Mouse (Mus musculus) CH12.LX (cell line): Measurements from ENCODE around the gene Fdxacb1. TPM values are rescaled to one million over a fixed set of nuclear protein-coding genes. Genes with fewer than 3 reads are reported as not detected.

Experiments used
- DNase-seq: peaks from one replicate; pipeline ENCODE4 v3.0.0-alpha.2; 2013; ENCODE audit errors: extremely low read depth
- H3K27ac ChIP-seq: 2 replicates; pipeline ENCODE4 v1.5.1; 2012; ENCODE audit warnings: low read depth, mild to moderate bottlenecking, control low read depth, moderate library complexity; ENCODE audit not compliant: insufficient read depth
- H3K27me3 ChIP-seq: replicated peaks from 2 replicates; pipeline ENCODE3; 2012; ENCODE audit warnings: inconsistent platforms
- H3K36me3 ChIP-seq, 2 experiments: replicated peaks in 1 of 2; 2 replicates each; pipeline versions ENCODE3 to v1.6.1; 2012; ENCODE audit warnings: inconsistent platforms in 1 of 2, low read length in 1 of 2, mild to moderate bottlenecking in 1 of 2, mixed read lengths in 1 of 2, moderate library complexity in 1 of 2; ENCODE audit not compliant: control insufficient read depth in 1 of 2, insufficient read depth in 1 of 2
- H3K4me1 ChIP-seq, 2 experiments: 2 replicates each; pipeline ENCODE4 v1.6.1; 2012; ENCODE audit warnings: inconsistent platforms in 1 of 2, moderate library complexity in 1 of 2; ENCODE audit not compliant: insufficient read depth in 2 of 2, control insufficient read depth in 1 of 2
- H3K4me2 ChIP-seq: 2 replicates; pipeline ENCODE4 v1.6.1; 2012; ENCODE audit warnings: low read depth, mild to moderate bottlenecking, control low read depth; ENCODE audit not compliant: poor library complexity, insufficient read depth, severe bottlenecking
- H3K4me3 ChIP-seq, 3 experiments: fragments of 150-350 bp in 1 of 3; sonication (generic) in 1 of 3; replicated peaks in 1 of 3; 2 replicates each; pipeline versions ENCODE3 to v1.5.1; 2011 to 2012; ENCODE audit warnings: low read depth in 2 of 3, low read length in 2 of 3, mild to moderate bottlenecking in 2 of 3, moderate library complexity in 2 of 3, control low read depth in 1 of 3, improper control_type of control experiment in 1 of 3, inconsistent platforms in 1 of 3, mixed read lengths in 1 of 3; ENCODE audit not compliant: poor library complexity in 1 of 3
- H3K79me2 ChIP-seq: replicated peaks from 2 replicates; pipeline ENCODE4 v1.6.1; 2012; ENCODE audit warnings: mild to moderate bottlenecking, moderate library complexity; ENCODE audit not compliant: control insufficient read depth, poor library complexity, insufficient read depth, severe bottlenecking; ENCODE audit errors: extremely low read depth
- H3K9ac ChIP-seq: 2 replicates; pipeline ENCODE4 v1.6.1; 2012; ENCODE audit warnings: low read depth, mild to moderate bottlenecking, control low read depth, moderate library complexity; ENCODE audit not compliant: insufficient read depth
- H3K9me3 ChIP-seq: replicated peaks from 2 replicates; pipeline ENCODE3; 2012; ENCODE audit warnings: low read length, inconsistent platforms, mixed read lengths
- BHLHE40 ChIP-seq: IDR thresholded peaks from 2 replicates; pipeline ENCODE4 v1.6.1; 2011; ENCODE audit warnings: mild to moderate bottlenecking, low read depth, low read length, improper control_type of control experiment
- CHD1 ChIP-seq: IDR thresholded peaks from 2 replicates; pipeline ENCODE4 v1.6.1; 2012; ENCODE audit warnings: low read depth, low read length, improper control_type of control experiment, inconsistent platforms
- CHD2 ChIP-seq: IDR thresholded peaks from 2 replicates; pipeline ENCODE4 v1.6.1; 2011; ENCODE audit warnings: low read length, improper control_type of control experiment
- CTCF ChIP-seq, 2 experiments: IDR thresholded peaks in 1 of 2; conservative IDR thresholded peaks in 1 of 2; 2 replicates each; pipeline ENCODE4 v1.5.1; 2011 to 2012; ENCODE audit warnings: low read depth in 2 of 2, low read length in 2 of 2, improper control_type of control experiment in 1 of 2, inconsistent platforms in 1 of 2, mild to moderate bottlenecking in 1 of 2, moderate library complexity in 1 of 2
- E2F4 ChIP-seq: IDR thresholded peaks from 2 replicates; pipeline ENCODE4 v1.6.1; 2011; ENCODE audit warnings: low read depth, low read length, improper control_type of control experiment; ENCODE audit not compliant: insufficient replicate concordance
- EP300 ChIP-seq: IDR thresholded peaks from 2 replicates; pipeline ENCODE4 v1.6.1; 2011; ENCODE audit warnings: low read length, improper control_type of control experiment
- ETS1 ChIP-seq: conservative IDR thresholded peaks from 2 replicates; pipeline ENCODE4 v1.6.1; 2012; ENCODE audit warnings: low read depth, mild to moderate bottlenecking, inconsistent platforms, low read length, improper control_type of control experiment, moderate library complexity
- HCFC1 ChIP-seq: IDR thresholded peaks from 2 replicates; pipeline ENCODE4 v1.6.1; 2012; ENCODE audit warnings: low read depth, mild to moderate bottlenecking, inconsistent platforms, low read length, improper control_type of control experiment
- IRF4 ChIP-seq: IDR thresholded peaks from 2 replicates; pipeline ENCODE4 v1.6.1; 2014; ENCODE audit warnings: low read depth, mild to moderate bottlenecking, inconsistent platforms, low read length, improper control_type of control experiment
- JUN ChIP-seq: IDR thresholded peaks from 2 replicates; pipeline ENCODE4 v1.6.1; 2011; ENCODE audit warnings: low read depth, mild to moderate bottlenecking, low read length, improper control_type of control experiment, moderate library complexity; ENCODE audit not compliant: insufficient read depth
- JUND ChIP-seq: conservative IDR thresholded peaks from 2 replicates; pipeline ENCODE4 v1.6.1; 2011; ENCODE audit warnings: low read depth, low read length, improper control_type of control experiment
- MAFK ChIP-seq: IDR thresholded peaks from 2 replicates; pipeline ENCODE4 v1.6.1; 2011; ENCODE audit warnings: low read length, improper control_type of control experiment; ENCODE audit not compliant: insufficient replicate concordance
- MAZ ChIP-seq: IDR thresholded peaks from 2 replicates; pipeline ENCODE4 v1.6.1; 2012; ENCODE audit warnings: low read depth, mild to moderate bottlenecking, inconsistent platforms, low read length, improper control_type of control experiment, moderate library complexity
- MEF2A ChIP-seq: IDR thresholded peaks from 2 replicates; pipeline ENCODE4 v1.6.1; 2014; ENCODE audit warnings: low read depth, mild to moderate bottlenecking, inconsistent platforms, low read length, improper control_type of control experiment, borderline replicate concordance
- MYC ChIP-seq: IDR thresholded peaks from 2 replicates; pipeline ENCODE4 v1.6.1; 2011; ENCODE audit warnings: low read depth, mild to moderate bottlenecking, improper control_type of control experiment, low read length
- NRF1 ChIP-seq: IDR thresholded peaks from 2 replicates; pipeline ENCODE4 v1.6.1; 2014; ENCODE audit warnings: low read depth, mild to moderate bottlenecking, inconsistent platforms, low read length, improper control_type of control experiment, moderate library complexity
- PAX5 ChIP-seq: IDR thresholded peaks from 2 replicates; pipeline ENCODE4 v1.6.1; 2012; ENCODE audit warnings: low read length, inconsistent platforms, mixed read lengths
- POLR2AphosphoS2 ChIP-seq: IDR thresholded peaks from 2 replicates; pipeline ENCODE4 v1.6.1; 2011; ENCODE audit warnings: low read depth, low read length, improper control_type of control experiment
- RCOR1 ChIP-seq: conservative IDR thresholded peaks from 2 replicates; pipeline ENCODE4 v1.6.1; 2012; ENCODE audit warnings: low read depth, mild to moderate bottlenecking, inconsistent platforms, low read length, improper control_type of control experiment
- TBP ChIP-seq: conservative IDR thresholded peaks from 2 replicates; pipeline ENCODE4 v1.6.1; 2011; ENCODE audit warnings: low read depth, low read length, improper control_type of control experiment
- UBTF ChIP-seq: IDR thresholded peaks from 2 replicates; pipeline ENCODE4 v1.6.1; 2012; ENCODE audit warnings: low read depth, mild to moderate bottlenecking, inconsistent platforms, low read length, improper control_type of control experiment, moderate library complexity
- USF1 ChIP-seq: IDR thresholded peaks from 2 replicates; pipeline ENCODE4 v1.6.1; 2014; ENCODE audit warnings: low read depth, mild to moderate bottlenecking, inconsistent platforms, low read length, improper control_type of control experiment
- ZKSCAN1 ChIP-seq: IDR thresholded peaks from 2 replicates; pipeline ENCODE4 v1.6.1; 2012; ENCODE audit warnings: low read depth, inconsistent platforms, low read length, improper control_type of control experiment, borderline replicate concordance
- ZMIZ1 ChIP-seq: IDR thresholded peaks from 2 replicates; pipeline ENCODE4 v1.6.1; 2012; ENCODE audit warnings: low read depth, mild to moderate bottlenecking, inconsistent platforms, low read length, improper control_type of control experiment
- dilution Hi-C: fragments of 300-500 bp; cut with MboI; formaldehyde crosslinking; loops from 2 replicates; pipeline ENCODE4 v1.14.3; 2020; ENCODE audit warnings: low sequenced_read_pairs; ENCODE audit not compliant: extremely low pct_unique_long_range_greater_than_20kb, extremely low pct_ligation_motif_present
- in situ Hi-C: fragments of 300-500 bp; cut with MboI; formaldehyde crosslinking; loops from 3 replicates; pipeline ENCODE4 v1.14.3; 2019; ENCODE audit warnings: low sequenced_read_pairs, low pct_ligation_motif_present, low pct_unique_long_range_greater_than_20kb, mixed read lengths
- polyA plus RNA-seq: library from polyadenylated mRNA; unstranded; fragments of >175 nt; gene quantifications from 2 replicates; pipeline ENCODE4 v1.2.1, GENCODE M21; 2012; ENCODE audit warnings: low read depth; ENCODE audit not compliant: insufficient read length
- total RNA-seq, 2 experiments: library from RNA; depleted of rRNA; stranded (reverse); fragments of 300-350 nt in 1 of 2; fragments of >200 nt in 1 of 2; gene quantifications; 2 replicates each; pipeline ENCODE4 v1.2.3; 2012 to 2014

Fdxacb1 gene
- total and polyA plus RNA-seq, 3 experiments = 5.6 to 9.5 (median 8.5) TPM

- H3K36me3 ChIP-seq = peaks cover 26 to 82% of the 10 kb centered on the region in 2 experiments
- DNase-seq = no peak
- H3K9me3 ChIP-seq = no peaks in the 10 kb centered on the region
- TF ChIP-seq MYC = no peak
- TF ChIP-seq JUND = no peak
- no peak for TF ChIP-seq TBP
- no peak for TF ChIP-seq HCFC1
- TF ChIP-seq MAZ = no peak
- no peak for TF ChIP-seq MAFK
- no peak for TF ChIP-seq POLR2AphosphoS2
- TF ChIP-seq E2F4 = no peak
- no peak for TF ChIP-seq CHD1
- no peak for TF ChIP-seq USF1
- no peak for TF ChIP-seq RCOR1
- TF ChIP-seq MEF2A = no peak
- TF ChIP-seq EP300 = no peak
- TF ChIP-seq JUN = no peak
- H3K4me3 ChIP-seq = no peak overlapping the region
- H3K27me3 ChIP-seq = no peaks in the 10 kb centered on the region
- H3K4me1 ChIP-seq = no peaks in the 10 kb centered on the region
- dilution Hi-C loops (no loop called here), in situ Hi-C loops (no loop called here)
- no peak overlapping the region for H3K9ac ChIP-seq
- H3K79me2 ChIP-seq = no peaks in the 10 kb centered on the region
- H3K27ac ChIP-seq = no peak overlapping the region
- H3K4me2 ChIP-seq = no peak overlapping the region
These were observed 43.7 kb downstream of the Fdxacb1 start for GRCm38 (mm10) chr9:50811746-50812145.

DNA sequence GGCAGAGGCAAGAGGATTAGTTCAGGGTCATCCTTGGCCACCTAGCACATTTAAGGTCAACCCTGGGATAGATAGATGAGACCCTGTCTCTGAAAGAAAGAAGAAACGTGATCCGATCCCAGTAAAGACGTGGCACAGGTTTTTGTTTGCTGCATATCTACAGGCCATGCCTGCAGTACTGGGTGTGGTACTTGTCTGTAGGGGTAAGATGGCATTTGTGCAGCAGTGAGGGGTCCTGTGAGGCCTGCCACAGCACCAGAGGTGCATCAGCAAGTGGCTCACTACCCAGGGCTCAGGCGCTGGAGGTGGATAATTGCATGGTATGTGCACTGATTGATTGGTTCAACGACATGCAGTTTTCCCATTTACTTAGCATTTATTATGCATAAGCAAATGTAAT, 45.8 kb downstream of the Fdxacb1 start:
- in situ Hi-C loops (no loop called here), dilution Hi-C loops (no loop called here)
- no peak overlapping the region for H3K27ac ChIP-seq
- DNase-seq = no peak
- H3K4me1 ChIP-seq = no peaks in the 10 kb centered on the region
- no peak overlapping the region for H3K4me2 ChIP-seq
- peaks cover 18 to 80% of the 10 kb centered on the region in 2 experiments for H3K36me3 ChIP-seq
- no peaks in the 10 kb centered on the region for H3K9me3 ChIP-seq
- no peaks in the 10 kb centered on the region for H3K79me2 ChIP-seq
- no peak overlapping the region for H3K4me3 ChIP-seq
- H3K27me3 ChIP-seq = no peaks in the 10 kb centered on the region
- H3K9ac ChIP-seq = no peak overlapping the region
- TF ChIP-seq MEF2A (no peak), ZMIZ1 (no peak), ZKSCAN1 (no peak), HCFC1 (no peak), BHLHE40 (no peak), PAX5 (no peak), IRF4 (no peak), CHD2 (no peak), ETS1 (no peak), JUN (no peak), NRF1 (no peak), CTCF (conservative IDR thresholded peaks at IDR 0.05 in 1 of 2, IDR thresholded peaks at IDR 0.05 in 1 of 2; ENCODE audit: low read depth in 2 of 2, low read length in 2 of 2) (no peak), UBTF (no peak)
